Comparison of ENCODE assay signal across 40 mouse cellular contexts in the genomic region with DNA sequence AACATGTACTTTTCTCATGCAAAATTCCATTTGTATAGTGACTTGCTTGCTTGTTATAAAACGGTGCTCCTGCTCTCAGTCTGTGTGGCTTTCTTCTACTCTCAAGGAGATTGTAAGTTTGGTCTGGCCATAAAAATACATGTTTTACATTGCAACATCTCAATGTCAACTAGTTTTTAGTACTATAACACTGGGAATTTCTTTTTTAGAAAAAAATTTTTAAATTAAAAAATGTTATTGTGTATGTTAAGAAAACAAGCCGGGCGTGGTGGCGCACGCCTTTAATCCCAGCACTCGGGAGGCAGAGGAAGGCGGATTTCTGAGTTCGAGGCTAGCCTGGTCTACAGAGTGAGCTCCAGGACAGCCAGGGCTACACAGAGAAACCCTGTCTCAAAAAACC. TPM values are rescaled to one million over a fixed set of nuclear protein-coding genes. Genes with fewer than 3 reads are reported as not detected.
"Had no signal": no experiment of that assay in that cellular context is flagged by ENCODE, and none has a peak within 500 bp of the region (broad histone marks: within the 10 kb centered on the region; RNA-seq: fewer than 3 reads in every experiment).

A gene (plus strand): TSS at position 301 of the 400 bp plus-strand sequence.

RNA-seq across cellular contexts. Expression of the gene that starts here (rescaled TPM):
- total RNA-seq: left cerebral cortex, postnatal 10 days; left cerebral cortex, postnatal 14 days; left cerebral cortex, postnatal 25 days; left cerebral cortex, postnatal 36 days; left cerebral cortex, postnatal 4 days; liver, adult 2 months; megakaryocyte progenitor cell, adult 5-6 weeks; megakaryocyte, adult 5-6 weeks; megakaryocyte-erythroid progenitor cell, adult 5-6 weeks; midbrain, postnatal 0 days; monocyte, adult 5-6 weeks had no signal
- polyA plus RNA-seq: limb, embryonic 10.5 days; limb, embryonic 11.5 days; limb, embryonic 12.5 days; limb, embryonic 13.5 days; limb, embryonic 14.5 days; limb, embryonic 15.5 days; liver, adult 2 months; liver, embryonic 11.5 days; liver, embryonic 12.5 days; liver, embryonic 13.5 days; liver, embryonic 14.5 days; liver, embryonic 15.5 days; liver, embryonic 16.5 days; liver, postnatal 0 days; lung, adult 2 months; lung, embryonic 14.5 days; lung, embryonic 15.5 days; lung, embryonic 16.5 days; lung, postnatal 0 days; macrophage; midbrain, embryonic 10.5 days; midbrain, embryonic 11.5 days; midbrain, embryonic 12.5 days; midbrain, embryonic 13.5 days; midbrain, embryonic 14.5 days; midbrain, embryonic 15.5 days; midbrain, embryonic 16.5 days; midbrain, postnatal 0 days; myocyte; neural tube, embryonic 11.5 days; neural tube, embryonic 12.5 days had no signal
